Mouse (Mus musculus): Measurements from ENCODE around the gene Slc34a1. TPM values are rescaled to one million over a fixed set of nuclear protein-coding genes. Genes with fewer than 3 reads are reported as not detected.

Gene Slc34a1
- polyA plus RNA-seq, 1 experiment, result not detected

DNA sequence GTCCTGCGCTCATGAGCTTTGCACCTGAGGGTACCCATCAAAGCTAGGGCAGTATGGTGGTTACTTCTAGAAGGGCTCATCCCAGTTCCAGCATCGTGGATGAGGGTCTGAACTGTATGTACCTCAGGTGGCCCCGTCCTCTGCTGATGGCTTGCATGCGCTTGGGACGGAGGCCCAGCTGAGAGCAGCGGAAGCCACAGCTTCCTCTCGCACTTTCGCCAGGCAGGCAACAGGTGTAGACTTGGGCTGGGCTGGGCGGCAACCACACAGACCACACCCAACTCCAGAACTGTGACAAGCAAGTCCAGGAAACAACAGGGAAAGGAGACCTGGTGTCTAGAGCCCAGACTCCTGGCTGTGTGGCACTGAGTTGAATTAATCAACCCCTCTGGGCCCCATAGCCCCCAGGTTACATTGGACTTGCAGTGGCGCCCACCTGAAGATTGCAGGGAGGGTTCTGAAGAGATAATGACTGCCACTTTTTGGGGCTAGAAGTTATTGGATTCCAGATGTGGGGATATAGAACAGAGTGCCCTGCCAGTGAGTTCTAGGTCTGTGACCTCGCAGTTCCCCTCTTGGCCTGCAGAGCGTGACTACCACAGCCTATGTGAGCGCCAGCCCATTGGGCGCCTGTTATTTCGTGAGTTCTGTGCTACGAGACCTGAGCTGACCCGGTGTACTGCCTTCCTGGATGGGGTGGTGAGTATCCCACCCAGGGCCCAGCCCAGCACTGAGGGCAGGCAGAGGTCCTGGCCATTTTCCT, 51.9 kb downstream of the Slc34a1 start:
- H3K36me3 ChIP-seq (ENCODE audit: control insufficient read depth, insufficient read depth, low read length, poor library complexity, severe bottlenecking), result peaks cover 37% of the 10 kb centered on the region
- TF ChIP-seq POLR2A (IDR thresholded peaks at IDR 0.05; ENCODE audit: insufficient read depth, low read length), result no peak
- no peak for TF ChIP-seq CTCF (IDR thresholded peaks at IDR 0.05; ENCODE audit: low read depth, low read length)
- TF ChIP-seq EP300 (IDR thresholded peaks at IDR 0.05; ENCODE audit: insufficient read depth, low read depth, low read length), result peak; percentile 67; the same call in 1 of the 2 replicates

DNA sequence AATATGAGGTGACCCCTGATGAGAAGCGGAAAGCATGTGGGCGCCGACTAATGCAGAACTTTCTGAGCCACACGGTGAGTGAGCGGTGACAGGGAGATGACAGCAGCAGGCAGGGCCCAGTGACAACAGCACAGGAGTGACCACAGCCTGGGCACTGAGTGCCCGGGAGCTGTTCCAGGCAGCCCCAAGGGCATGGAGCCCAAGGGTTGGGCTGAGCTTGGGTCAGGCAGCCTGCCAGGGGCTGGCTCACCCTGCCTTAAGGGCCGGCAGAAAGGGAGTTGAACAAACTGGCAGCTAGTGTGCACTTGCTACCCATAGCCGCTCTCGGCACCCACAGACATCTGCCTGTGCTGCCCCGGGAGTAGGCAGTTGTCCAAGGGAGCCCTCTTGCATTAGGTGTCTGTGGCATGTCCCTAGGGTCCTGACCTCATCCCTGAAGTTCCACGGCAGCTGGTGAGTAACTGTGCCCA, 52.6 kb downstream of the Slc34a1 start:
- Histone ChIP-seq H3K9ac (ENCODE audit: low read depth, poor library complexity, severe bottlenecking) (no peak overlapping the region), H3K27ac (ENCODE audit: insufficient read depth, low read length) (no peak overlapping the region), H3K36me3 (ENCODE audit: control insufficient read depth, insufficient read depth, low read length, poor library complexity, severe bottlenecking) (peaks cover 39% of the 10 kb centered on the region), H3K4me1 (ENCODE audit: control insufficient read depth, insufficient read depth, low read length) (peaks cover 12% of the 10 kb centered on the region), H3K27me3 (ENCODE audit: control insufficient read depth, insufficient read depth, low read length, poor library complexity, severe bottlenecking) (no peaks in the 10 kb centered on the region), H3K4me3 (ENCODE audit: low read depth, low read length) (no peak overlapping the region), H3K9me3 (replicated peaks; ENCODE audit: control insufficient read depth, insufficient read depth, low read length, poor library complexity, severe bottlenecking) (no peaks in the 10 kb centered on the region)
- TF ChIP-seq POLR2A (IDR thresholded peaks at IDR 0.05; ENCODE audit: insufficient read depth, low read length), result no peak
- no peak for TF ChIP-seq CTCF (IDR thresholded peaks at IDR 0.05; ENCODE audit: low read depth, low read length)
- no peak for TF ChIP-seq EP300 (IDR thresholded peaks at IDR 0.05; ENCODE audit: insufficient read depth, low read depth, low read length)

More for the DNA sequence above, 51.9 kb downstream of the Slc34a1 start:
- Histone ChIP-seq H3K9ac (ENCODE audit: low read depth, poor library complexity, severe bottlenecking) (no peak overlapping the region), H3K27ac (ENCODE audit: insufficient read depth, low read length) (peak overlapping the region; percentile 29), H3K27me3 (ENCODE audit: control insufficient read depth, insufficient read depth, low read length, poor library complexity, severe bottlenecking) (no peaks in the 10 kb centered on the region), H3K4me1 (ENCODE audit: control insufficient read depth, insufficient read depth, low read length) (peaks cover 12% of the 10 kb centered on the region), H3K9me3 (replicated peaks; ENCODE audit: control insufficient read depth, insufficient read depth, low read length, poor library complexity, severe bottlenecking) (no peaks in the 10 kb centered on the region), H3K4me3 (ENCODE audit: low read depth, low read length) (no peak overlapping the region)

DNA sequence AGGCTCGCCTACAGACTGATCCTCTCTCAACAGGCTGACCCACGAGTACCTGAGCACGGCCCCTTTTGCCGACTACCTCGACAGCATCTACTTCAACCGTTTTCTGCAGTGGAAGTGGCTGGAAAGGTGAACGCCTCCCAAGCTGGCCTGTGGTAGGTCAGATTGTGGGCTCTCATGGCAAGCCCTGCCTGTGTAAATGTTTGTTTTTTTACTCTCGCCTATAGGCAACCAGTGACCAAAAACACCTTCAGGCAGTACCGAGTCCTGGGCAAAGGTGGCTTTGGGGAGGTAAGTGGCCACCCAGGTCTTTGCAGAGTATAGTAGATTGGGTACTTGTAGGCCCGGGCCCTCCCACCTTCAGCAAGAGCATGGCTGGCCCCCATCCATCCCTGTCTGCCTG, 53.3 kb downstream of the Slc34a1 start:
- Histone ChIP-seq H3K9ac (ENCODE audit: low read depth, poor library complexity, severe bottlenecking) (no peak overlapping the region), H3K27me3 (ENCODE audit: control insufficient read depth, insufficient read depth, low read length, poor library complexity, severe bottlenecking) (no peaks in the 10 kb centered on the region), H3K4me3 (ENCODE audit: low read depth, low read length) (no peak overlapping the region), H3K9me3 (replicated peaks; ENCODE audit: control insufficient read depth, insufficient read depth, low read length, poor library complexity, severe bottlenecking) (no peaks in the 10 kb centered on the region), H3K36me3 (ENCODE audit: control insufficient read depth, insufficient read depth, low read length, poor library complexity, severe bottlenecking) (peaks cover 39% of the 10 kb centered on the region), H3K4me1 (ENCODE audit: control insufficient read depth, insufficient read depth, low read length) (peaks cover 12% of the 10 kb centered on the region), H3K27ac (ENCODE audit: insufficient read depth, low read length) (peak overlapping the region; percentile 4; the same call in 1 of the 2 replicates)
- TF ChIP-seq POLR2A (IDR thresholded peaks at IDR 0.05; ENCODE audit: insufficient read depth, low read length), result no peak
- TF ChIP-seq CTCF (IDR thresholded peaks at IDR 0.05; ENCODE audit: low read depth, low read length), result no peak
- no peak for TF ChIP-seq EP300 (IDR thresholded peaks at IDR 0.05; ENCODE audit: insufficient read depth, low read depth, low read length)

DNA sequence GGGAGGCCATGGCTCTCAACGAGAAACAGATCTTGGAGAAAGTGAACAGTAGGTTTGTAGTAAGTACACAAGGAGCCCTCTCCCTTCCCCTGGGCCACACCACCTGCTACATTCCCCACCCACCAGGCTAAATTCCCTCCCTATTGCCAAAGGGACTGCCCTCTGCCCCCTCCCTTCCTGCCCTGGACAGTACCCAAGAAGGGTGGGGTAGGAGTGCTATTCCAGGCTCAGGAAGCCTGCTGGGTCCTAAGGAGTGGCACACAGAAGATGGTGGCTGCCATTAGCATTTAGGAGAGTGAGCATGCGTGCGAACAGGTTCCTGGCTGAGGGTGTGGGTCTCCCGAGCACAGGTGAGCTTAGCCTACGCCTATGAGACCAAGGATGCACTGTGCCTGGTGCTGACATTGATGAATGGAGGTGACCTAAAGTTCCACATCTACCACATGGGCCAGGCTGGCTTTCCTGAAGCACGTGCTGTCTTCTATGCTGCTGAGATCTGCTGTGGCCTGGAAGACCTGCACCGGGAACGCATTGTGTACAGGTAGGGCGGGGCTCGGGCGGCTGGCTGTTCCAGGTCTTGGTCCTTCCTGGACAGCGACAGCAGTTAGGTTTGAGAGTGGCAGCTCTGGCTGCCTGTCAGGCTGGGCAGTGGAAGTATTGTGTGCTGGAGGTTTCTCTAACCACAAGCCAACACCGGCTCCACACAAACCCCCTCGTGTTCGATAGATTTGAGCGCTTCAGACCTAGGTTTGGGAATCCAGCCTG, 54.0 kb downstream of the Slc34a1 start:
- no peak for TF ChIP-seq EP300 (IDR thresholded peaks at IDR 0.05; ENCODE audit: insufficient read depth, low read depth, low read length)
- no peak for TF ChIP-seq POLR2A (IDR thresholded peaks at IDR 0.05; ENCODE audit: insufficient read depth, low read length)
- TF ChIP-seq CTCF (IDR thresholded peaks at IDR 0.05; ENCODE audit: low read depth, low read length), result no peak
- Histone ChIP-seq H3K9me3 (replicated peaks; ENCODE audit: control insufficient read depth, insufficient read depth, low read length, poor library complexity, severe bottlenecking) (no peaks in the 10 kb centered on the region), H3K4me3 (ENCODE audit: low read depth, low read length) (no peak overlapping the region), H3K36me3 (ENCODE audit: control insufficient read depth, insufficient read depth, low read length, poor library complexity, severe bottlenecking) (peaks cover 45% of the 10 kb centered on the region), H3K27ac (ENCODE audit: insufficient read depth, low read length) (peak overlapping the region; percentile 8; the same call in 1 of the 2 replicates), H3K27me3 (ENCODE audit: control insufficient read depth, insufficient read depth, low read length, poor library complexity, severe bottlenecking) (no peaks in the 10 kb centered on the region), H3K9ac (ENCODE audit: low read depth, poor library complexity, severe bottlenecking) (no peak overlapping the region), H3K4me1 (ENCODE audit: control insufficient read depth, insufficient read depth, low read length) (peaks cover 8% of the 10 kb centered on the region)

DNA sequence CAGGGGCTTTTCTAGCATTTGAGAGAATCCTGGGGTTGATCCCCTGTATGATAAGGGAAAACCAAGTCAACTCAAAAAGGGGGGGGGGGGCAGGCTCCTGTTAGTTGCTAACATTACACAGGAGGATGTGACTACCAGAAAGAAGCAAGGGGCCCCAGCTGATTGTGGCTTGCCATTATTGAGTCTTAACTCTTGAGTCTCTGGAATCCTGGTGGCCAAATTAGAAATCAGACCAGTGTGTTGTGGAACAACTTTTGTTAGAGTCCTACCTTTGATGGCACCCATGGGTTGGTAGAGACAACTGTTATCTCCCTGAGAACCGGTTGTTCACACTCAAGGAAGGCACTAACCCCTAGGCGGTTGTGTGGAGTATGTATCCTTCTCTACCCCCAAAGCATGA, 65.0 kb downstream of the Slc34a1 start:
- Histone ChIP-seq H3K36me3 (ENCODE audit: control insufficient read depth, insufficient read depth, low read length, poor library complexity, severe bottlenecking) (peaks cover 20% of the 10 kb centered on the region), H3K4me3 (ENCODE audit: low read depth, low read length) (no peak overlapping the region), H3K9ac (ENCODE audit: low read depth, poor library complexity, severe bottlenecking) (no peak overlapping the region), H3K4me1 (ENCODE audit: control insufficient read depth, insufficient read depth, low read length) (no peaks in the 10 kb centered on the region), H3K27me3 (ENCODE audit: control insufficient read depth, insufficient read depth, low read length, poor library complexity, severe bottlenecking) (no peaks in the 10 kb centered on the region), H3K9me3 (replicated peaks; ENCODE audit: control insufficient read depth, insufficient read depth, low read length, poor library complexity, severe bottlenecking) (no peaks in the 10 kb centered on the region), H3K27ac (ENCODE audit: insufficient read depth, low read length) (no peak overlapping the region)
- TF ChIP-seq POLR2A (IDR thresholded peaks at IDR 0.05; ENCODE audit: insufficient read depth, low read length) (no peak), EP300 (IDR thresholded peaks at IDR 0.05; ENCODE audit: insufficient read depth, low read depth, low read length) (no peak), CTCF (IDR thresholded peaks at IDR 0.05; ENCODE audit: low read depth, low read length) (no peak)

All from ES-Bruce4 (cell line).